Comparison of ENCODE assay signal across 8 mouse cellular contexts in the genomic region with DNA sequence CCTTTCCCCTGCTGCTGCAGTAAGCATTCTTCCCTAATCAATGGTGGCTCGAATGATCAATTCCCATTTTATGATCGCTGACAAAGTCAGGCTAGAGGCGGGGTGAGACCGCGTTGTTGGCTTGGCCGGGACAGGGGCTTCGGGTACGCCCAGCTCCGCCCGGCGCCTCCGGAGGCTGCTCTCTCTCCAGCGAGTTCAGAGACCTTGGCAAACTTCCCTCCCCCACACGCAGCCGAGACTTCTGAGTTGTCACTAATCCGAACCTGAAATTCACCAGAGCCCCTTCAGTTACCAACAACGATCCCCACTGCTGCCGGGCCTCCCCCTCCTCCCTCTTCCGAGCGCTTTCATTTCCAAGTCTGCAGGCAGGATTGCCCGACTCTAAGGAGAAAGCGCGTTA. TPM values are rescaled to one million over a fixed set of nuclear protein-coding genes. Genes with fewer than 3 reads are reported as not detected.
DNase-seq lines count a peak whose midpoint lies in the region; ATAC-seq lines count a peak whose summit lies in the region.

No protein-coding gene starts in this region.

- H3K27me3 ChIP-seq in forebrain, embryonic 10.5 days (ENCODE audit: poor library complexity, severe bottlenecking): peaks cover 80% of the 10 kb centered on the region
- 0 out of 2 replicates have a peak, but pooled peaks cover 4% of the 10 kb centered on the region for H3K27me3 ChIP-seq in hindbrain, embryonic 14.5 days (ENCODE audit: control insufficient read depth, insufficient read depth, low read length)
- H3K27me3 ChIP-seq in liver, embryonic 11.5 days (replicated peaks; ENCODE audit: control insufficient read depth, insufficient read depth, low read length): peaks cover 61% of the 10 kb centered on the region
- H3K27me3 ChIP-seq in neural tube, embryonic 11.5 days (ENCODE audit: control insufficient read depth, insufficient read depth, low read length): no peaks in the 10 kb centered on the region

- H3K9me3 ChIP-seq in forebrain, embryonic 10.5 days: no peaks in the 10 kb centered on the region
- no peaks in the 10 kb centered on the region for H3K9me3 ChIP-seq in hindbrain, embryonic 14.5 days (ENCODE audit: control insufficient read depth, low read length)
- no peaks in the 10 kb centered on the region for H3K9me3 ChIP-seq in liver, embryonic 11.5 days (ENCODE audit: control insufficient read depth, low read length)
- H3K9me3 ChIP-seq in neural tube, embryonic 11.5 days (ENCODE audit: control insufficient read depth, low read length): no peaks in the 10 kb centered on the region

- peaks cover 44% of the 10 kb centered on the region for H3K4me1 ChIP-seq in forebrain, embryonic 10.5 days
- peaks cover 14% of the 10 kb centered on the region; the same call in 1 of the 2 replicates for H3K4me1 ChIP-seq in hindbrain, embryonic 14.5 days (replicated peaks; ENCODE audit: control insufficient read depth, insufficient read depth, low read length)
- no peaks in the 10 kb centered on the region for H3K4me1 ChIP-seq in liver, embryonic 11.5 days (replicated peaks; ENCODE audit: control insufficient read depth, insufficient read depth, low read length)
- H3K4me1 ChIP-seq in neural tube, embryonic 11.5 days (ENCODE audit: control insufficient read depth, insufficient read depth, low read length): peaks cover 15% of the 10 kb centered on the region

- under 1% methylated on average over 23 of the region's 23 CpGs for WGBS in forebrain, embryonic 10.5 days
- under 1% methylated on average over 23 of the region's 23 CpGs for WGBS in hindbrain, embryonic 14.5 days
- WGBS in liver, embryonic 11.5 days: 2% methylated on average over 23 of the region's 23 CpGs
- WGBS in neural tube, embryonic 11.5 days: under 1% methylated on average over 23 of the region's 23 CpGs

- no peaks in the 10 kb centered on the region for H3K36me3 ChIP-seq in forebrain, embryonic 10.5 days (replicated peaks)
- H3K36me3 ChIP-seq in hindbrain, embryonic 14.5 days (replicated peaks; ENCODE audit: control insufficient read depth, insufficient read depth): no peaks in the 10 kb centered on the region
- no peaks in the 10 kb centered on the region for H3K36me3 ChIP-seq in liver, embryonic 11.5 days (ENCODE audit: control insufficient read depth, insufficient read depth, low read length)
- H3K36me3 ChIP-seq in neural tube, embryonic 11.5 days (ENCODE audit: control insufficient read depth, insufficient read depth, low read length): no peaks in the 10 kb centered on the region

- H3K9ac ChIP-seq in hindbrain, embryonic 14.5 days: peak overlapping the region; percentile 99
- no peak overlapping the region for H3K9ac ChIP-seq in liver, embryonic 11.5 days (ENCODE audit: low read depth, low read length)
- H3K9ac ChIP-seq in neural tube, embryonic 11.5 days (ENCODE audit: low read length): peak overlapping the region; percentile 31

- peak overlapping the region; percentile 54 for H3K4me3 ChIP-seq in forebrain, embryonic 10.5 days
- H3K4me3 ChIP-seq in hindbrain, embryonic 14.5 days (replicated peaks; ENCODE audit: low read length): peak overlapping the region; percentile 71
- peak overlapping the region; percentile 46 for H3K4me3 ChIP-seq in liver, embryonic 11.5 days (ENCODE audit: low read depth, low read length)
- H3K4me3 ChIP-seq in neural tube, embryonic 11.5 days (ENCODE audit: low read depth, low read length): peak overlapping the region; percentile 23

- peak; percentile 82 for ATAC-seq in hindbrain, embryonic 14.5 days (ENCODE audit: low FRiP score)
- ATAC-seq in liver, embryonic 11.5 days (replicated peaks; ENCODE audit: low FRiP score): no peak
- ATAC-seq in neural tube, embryonic 11.5 days (ENCODE audit: insufficient read depth, low FRiP score, low TSS enrichment): peak; percentile 66

- 0 out of 2 replicates have a peak overlapping the region, but pooled peaks have one; percentile 40 for H3K27ac ChIP-seq in forebrain, embryonic 10.5 days
- H3K27ac ChIP-seq in hindbrain, embryonic 14.5 days: peak overlapping the region; percentile 99
- no peak overlapping the region for H3K27ac ChIP-seq in liver, embryonic 11.5 days (ENCODE audit: low read depth, low read length)
- H3K27ac ChIP-seq in neural tube, embryonic 11.5 days (ENCODE audit: low read depth, low read length): no peak overlapping the region

- peak; percentile 74 for DNase-seq in ES-CJ7 (ENCODE audit: low read depth, low spot score)
- peak; percentile 89 to 95 for DNase-seq in adrenal gland, adult (ENCODE audit: inconsistent age in 2 of 2, low spot score in 1 of 2)
- peak; percentile 64 for DNase-seq in forebrain, embryonic 10.5 days (ENCODE audit: extremely low spot score, low spot score)
- peak; percentile 66 for DNase-seq in hindbrain, embryonic 14.5 days (ENCODE audit: low spot score)
- DNase-seq in liver, embryonic 11.5 days (ENCODE audit: low spot score): peak; percentile 57
- DNase-seq in neural tube, embryonic 11.5 days (ENCODE audit: low spot score): peak; percentile 80
- no peak for DNase-seq in layer of hippocampus, adult 9-10 months (ENCODE audit: low spot score)
- DNase-seq in left cerebral cortex, postnatal 14 days (ENCODE audit: low spot score in 2 of 2): no peak

- intact Hi-C loops in left cerebral cortex, postnatal 14 days (cut with DNase I): loop anchor here (10.0 kb wide), 3 partner anchors 491 to 801 kb away; a partner anchor contains a TSS

- peak overlapping the region; percentile 65 for H3K4me2 ChIP-seq in hindbrain, embryonic 14.5 days (replicated peaks)
- peak overlapping the region; percentile 64 for H3K4me2 ChIP-seq in liver, embryonic 11.5 days
- H3K4me2 ChIP-seq in neural tube, embryonic 11.5 days (ENCODE audit: low read depth): peak overlapping the region; percentile 74

RNA-seq across cellular contexts. Expression of a gene that starts 10.3 kb away (rescaled TPM):
- 32.5 TPM in 2 replicates for polyA plus RNA-seq in forebrain, embryonic 10.5 days (2016; fragmentation: Nextera tagmentation; extraction: Ambion mirVana)
- 136 and 159 TPM in 2 replicates for polyA plus RNA-seq in hindbrain, embryonic 14.5 days (2014; fragmentation: Nextera tagmentation; extraction: Ambion mirVana)
- 18.0 and 20.0 TPM in 2 replicates for polyA plus RNA-seq in liver, embryonic 11.5 days (2014; fragmentation: Nextera tagmentation; extraction: Ambion mirVana)
- polyA plus RNA-seq in neural tube, embryonic 11.5 days (2014; fragmentation: Nextera tagmentation; extraction: Ambion mirVana): 111 and 117 TPM in 2 replicates
- 10 to 100 TPM; 80.8 to 89.3 TPM for total RNA-seq in left cerebral cortex, postnatal 14 days (2021)

Comparison
In these comparisons a context has a peak if more than half of its experiments do, and no peak if none do; other contexts are left out.
1. DNase-seq: peak in ES-CJ7 (single experiment), adrenal gland, adult (2 of 2), forebrain, embryonic 10.5 days (single experiment), hindbrain, embryonic 14.5 days (single experiment), liver, embryonic 11.5 days (single experiment) and neural tube, embryonic 11.5 days (single experiment); none in layer of hippocampus, adult 9-10 months (single experiment) and left cerebral cortex, postnatal 14 days (0 of 2).
2. H3K27ac ChIP-seq: peak in forebrain, embryonic 10.5 days (single experiment) and hindbrain, embryonic 14.5 days (single experiment); none in liver, embryonic 11.5 days (single experiment) and neural tube, embryonic 11.5 days (single experiment).
3. Peak in every context shown above with its lines, with median percentiles within 50 percentile points of each other: H3K4me3 ChIP-seq and H3K4me2 ChIP-seq.